Mouse (Mus musculus) heart, adult 11 months (tissue): Measurements from ENCODE around the gene Gm36028.

Source experiments
- DNase-seq: peaks from one replicate; pipeline ENCODE4 v3.0.0; 2022

The Gm36028 gene

DNA sequence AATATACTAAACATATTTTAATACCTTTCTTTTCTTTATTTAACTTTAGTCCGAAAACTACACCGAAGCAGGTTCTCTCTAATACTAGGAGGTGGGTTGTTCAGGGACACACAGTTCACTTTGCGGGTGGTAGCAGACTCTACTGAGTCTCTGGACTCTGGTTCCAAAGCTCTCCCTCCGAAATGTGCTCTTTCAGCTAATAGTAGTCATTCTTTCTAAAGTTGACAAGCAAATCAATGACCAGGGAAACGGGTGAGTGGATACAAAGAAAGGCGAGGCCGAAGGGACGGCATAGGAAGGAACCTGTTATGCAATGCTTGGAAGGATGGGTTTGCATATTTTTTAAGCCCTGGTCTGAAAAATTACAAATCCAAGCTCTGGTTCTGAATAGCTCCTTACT, 3.5 kb downstream of the Gm36028 start:
- DNase-seq, result peak; percentile 59

DNA sequence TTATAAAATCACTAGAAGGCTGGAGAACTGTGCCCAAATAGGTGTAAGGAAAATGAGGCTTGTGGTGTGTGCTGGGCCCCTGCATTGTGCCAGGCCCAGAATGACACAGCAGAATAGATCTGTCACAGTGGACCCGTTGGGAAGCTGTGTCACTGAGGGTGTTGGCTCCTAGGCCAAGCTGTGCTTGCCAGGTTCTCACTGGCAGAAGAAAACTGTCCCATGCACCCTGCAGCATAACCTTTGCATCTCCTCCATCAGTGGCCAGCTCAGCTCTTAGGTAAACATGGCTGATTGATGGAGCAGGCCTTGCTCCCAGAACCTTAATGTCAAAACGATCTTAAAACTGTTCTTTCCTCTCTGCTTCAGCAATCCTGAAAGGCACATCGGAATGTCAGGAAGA, 4.6 kb downstream of the Gm36028 start:
- DNase-seq, result peak; percentile 92

DNA sequence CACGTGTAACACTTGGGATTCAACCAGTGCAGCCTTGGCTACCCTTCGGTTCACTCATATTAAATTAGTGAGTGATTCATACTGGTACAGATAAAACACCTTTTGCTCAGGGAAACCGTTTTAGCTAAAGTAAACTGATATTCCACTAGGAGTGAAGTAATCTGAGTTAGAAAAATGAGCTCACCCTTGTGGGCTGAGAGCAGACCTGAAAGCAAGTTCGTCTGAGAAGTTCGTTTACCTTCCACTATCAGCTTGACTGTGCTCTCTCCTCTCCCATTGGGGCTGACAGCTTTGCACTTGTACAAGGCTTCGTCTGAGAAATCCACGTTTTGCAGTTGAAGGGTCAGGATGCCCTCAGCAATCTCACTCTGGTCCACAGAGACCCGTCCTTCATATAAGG, 5.4 kb downstream of the Gm36028 start:
- DNase-seq, result no peak

DNA sequence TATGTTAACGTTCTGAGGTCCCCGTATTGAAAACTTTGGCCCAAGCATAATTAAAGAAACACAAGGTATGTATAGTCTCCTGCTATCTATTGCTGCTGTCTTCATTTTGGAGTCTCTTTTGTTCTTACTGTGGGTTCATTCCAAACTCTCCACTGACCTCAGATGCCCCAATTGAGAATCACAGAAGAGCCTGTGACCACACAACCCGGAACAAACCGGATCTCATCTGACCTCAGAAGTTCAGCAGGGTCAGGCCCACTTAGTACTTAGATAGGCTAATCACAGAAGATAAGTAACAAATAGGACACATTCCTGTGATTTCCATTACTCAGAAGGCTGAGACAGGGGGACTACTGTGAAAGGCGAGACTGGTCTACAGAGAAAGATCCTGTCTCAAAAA, 6.4 kb downstream of the Gm36028 start:
- DNase-seq, result peak; percentile 66

DNA sequence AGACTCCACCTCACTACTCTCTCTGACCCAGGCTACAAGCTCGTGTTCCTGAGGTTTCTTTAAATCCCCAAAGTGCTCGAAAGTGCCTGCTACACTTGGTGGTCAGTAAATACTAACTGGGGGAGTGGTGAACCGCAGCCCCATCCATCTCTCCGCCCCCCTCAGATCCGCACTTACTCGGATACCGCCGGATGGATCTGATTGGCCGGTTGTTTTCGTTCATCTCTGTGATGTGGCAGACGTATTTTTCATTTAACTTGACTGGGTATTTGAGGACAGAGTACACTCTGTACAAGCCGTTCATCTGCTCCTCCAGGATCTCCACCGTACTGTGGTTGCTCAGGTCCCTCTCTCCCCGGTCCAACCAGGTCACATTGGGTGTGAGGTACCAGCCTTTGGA, 6.9 kb downstream of the Gm36028 start:
- peak; percentile 90 for DNase-seq

DNA sequence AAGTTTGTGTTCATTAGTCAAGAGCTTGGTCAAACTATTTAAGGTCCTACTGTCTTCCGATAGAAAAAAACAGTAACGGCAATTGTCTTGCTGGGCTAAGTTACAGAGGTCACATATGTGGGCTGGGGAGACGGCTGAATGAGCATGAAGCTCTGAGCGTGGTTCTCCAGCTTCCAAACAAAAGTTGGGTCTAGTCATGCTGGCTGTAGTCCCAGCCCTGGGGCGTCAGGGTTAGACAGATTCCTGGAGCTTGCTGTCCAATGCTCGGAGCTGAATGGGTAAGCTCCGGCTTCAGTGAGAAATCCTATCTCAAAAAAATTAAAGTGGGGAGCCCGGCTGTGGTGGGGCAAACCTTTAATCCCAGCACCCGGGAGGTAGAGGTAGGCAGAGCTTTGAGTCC, 7.7 kb downstream of the Gm36028 start:
- peak; percentile 89 for DNase-seq

DNA sequence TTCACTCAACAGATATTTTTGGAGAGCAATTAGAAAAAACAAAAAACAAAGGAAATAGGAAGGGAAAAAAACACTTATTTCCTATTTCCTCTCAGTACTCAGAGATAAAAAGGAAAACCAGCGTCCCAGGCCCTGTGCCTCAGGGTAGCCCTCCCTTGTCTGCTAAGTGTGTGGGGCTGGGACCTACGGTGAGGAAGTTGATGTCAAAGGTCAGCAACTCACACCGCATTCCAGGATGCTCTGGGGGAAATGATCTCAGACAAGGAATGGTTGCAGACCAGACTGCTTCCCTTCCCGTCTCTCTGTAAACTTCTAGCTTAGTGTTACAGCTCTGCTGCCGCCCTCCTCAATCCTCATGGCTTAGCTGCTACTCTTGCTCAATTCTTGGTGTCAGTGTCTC, 9.6 kb downstream of the Gm36028 start:
- DNase-seq, result peak; percentile 99

DNA sequence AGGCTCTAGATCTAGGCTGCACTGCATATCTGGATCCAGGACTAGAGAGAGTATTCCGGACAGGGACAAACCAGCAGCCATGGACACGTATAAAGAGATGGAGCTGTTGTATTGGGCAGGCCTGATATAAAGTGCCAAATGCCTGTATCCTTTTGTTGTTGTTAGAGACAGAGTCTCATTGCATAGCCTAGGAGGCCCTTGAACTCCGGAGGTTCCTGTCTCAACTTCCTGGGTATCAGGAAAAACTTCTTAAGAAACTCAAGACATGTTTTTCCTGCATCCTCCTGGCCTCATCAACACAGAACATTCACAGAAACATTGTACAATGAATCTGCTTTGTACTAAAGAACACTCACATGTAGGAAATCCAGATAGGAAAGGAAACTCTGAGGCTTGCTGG, 13.9 kb downstream of the Gm36028 start:
- peak; percentile 82 for DNase-seq

DNA sequence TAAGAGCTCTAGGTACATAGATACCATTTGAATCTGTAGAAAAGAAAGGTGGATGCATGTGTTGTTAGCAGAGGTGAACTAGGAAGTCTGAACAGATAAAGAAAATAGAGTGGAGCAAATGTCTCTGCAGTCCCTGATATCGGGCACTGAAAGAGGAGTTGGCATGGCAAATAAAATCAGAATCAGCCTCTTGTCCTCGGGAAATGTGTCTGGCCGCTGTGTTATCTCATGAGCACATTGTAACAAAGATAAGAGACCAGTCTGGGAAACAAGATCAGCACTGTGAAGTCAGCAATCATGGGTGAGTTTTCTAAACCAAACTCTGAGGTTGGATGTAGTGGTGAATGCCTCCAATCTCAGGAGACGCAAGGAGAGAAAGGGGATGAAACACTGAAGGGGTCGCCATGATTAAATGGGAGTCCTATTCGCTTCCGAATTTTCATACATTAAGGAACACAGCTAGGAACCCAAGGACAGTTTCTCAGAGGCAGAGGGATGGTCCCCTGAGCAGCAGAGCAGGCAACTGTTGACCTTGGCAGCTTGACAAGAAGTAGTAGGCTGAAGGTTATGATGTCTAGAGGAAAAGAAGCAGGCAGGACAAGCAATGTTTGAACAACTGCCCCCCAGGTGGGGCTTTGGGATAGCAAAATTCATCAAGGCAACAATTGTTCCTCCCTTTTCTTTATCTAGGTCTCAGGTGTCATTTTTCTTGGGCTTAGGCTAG, 15.6 kb downstream of the Gm36028 start:
- DNase-seq, result peak; percentile 91

DNA sequence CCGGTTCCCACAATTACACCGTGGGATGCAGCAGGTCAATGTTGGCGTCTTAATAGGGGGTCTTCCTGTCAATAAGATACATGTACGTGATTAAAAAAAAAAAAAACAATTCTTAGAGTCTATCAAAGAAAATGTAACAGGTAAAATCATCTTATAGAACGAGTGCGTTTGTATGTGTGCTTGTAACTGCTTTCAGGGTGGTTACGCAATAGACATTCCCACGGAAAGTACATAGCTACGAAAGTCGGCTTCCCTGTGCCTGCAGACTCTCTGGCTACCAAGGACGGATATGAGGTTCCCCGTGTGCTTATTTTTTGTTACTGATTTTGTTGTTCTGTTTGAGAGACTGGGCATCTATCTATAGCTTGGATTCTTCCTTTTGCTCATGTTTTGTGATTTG, 17.2 kb downstream of the Gm36028 start:
- DNase-seq, result no peak

DNA sequence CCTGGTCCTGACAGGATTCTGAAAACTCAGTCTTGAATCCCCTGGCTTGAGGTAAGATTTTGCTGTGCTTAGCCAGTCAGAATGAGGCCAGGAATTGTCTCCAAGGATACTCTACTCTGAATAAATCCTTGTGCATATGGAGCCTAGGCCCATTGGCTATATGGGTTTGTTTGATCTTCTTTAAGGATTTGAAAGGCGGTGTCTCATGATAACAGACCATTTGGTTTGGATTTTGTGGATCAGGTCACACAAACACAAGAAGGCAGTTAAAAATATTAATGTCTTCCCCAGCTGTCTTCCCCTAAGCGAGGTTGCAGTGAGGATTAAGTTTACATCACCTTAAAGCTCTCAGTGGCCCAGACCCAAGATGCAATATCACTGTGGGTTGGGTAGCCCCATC, 18.5 kb downstream of the Gm36028 start:
- DNase-seq, result peak; percentile 72

DNA sequence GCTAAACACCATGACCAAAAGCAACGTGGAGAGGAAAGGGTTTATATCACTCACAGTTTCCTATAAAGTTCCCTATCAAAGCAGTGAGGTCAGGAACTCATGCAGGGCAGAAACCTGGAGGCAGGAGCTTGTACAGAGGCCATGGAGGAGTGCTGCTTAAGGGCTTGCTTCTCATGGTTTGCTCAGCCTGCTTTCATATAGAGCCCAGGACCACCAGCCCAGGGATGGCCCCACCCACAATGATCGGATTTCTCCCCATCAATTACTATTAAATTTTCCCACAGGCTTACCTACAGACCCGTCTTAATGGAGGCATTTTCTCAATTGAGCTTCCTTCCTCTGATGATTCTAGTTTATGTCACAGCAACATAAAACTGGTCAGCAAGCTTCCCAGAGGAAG, 23.4 kb downstream of the Gm36028 start:
- DNase-seq, result peak; percentile 74

DNA sequence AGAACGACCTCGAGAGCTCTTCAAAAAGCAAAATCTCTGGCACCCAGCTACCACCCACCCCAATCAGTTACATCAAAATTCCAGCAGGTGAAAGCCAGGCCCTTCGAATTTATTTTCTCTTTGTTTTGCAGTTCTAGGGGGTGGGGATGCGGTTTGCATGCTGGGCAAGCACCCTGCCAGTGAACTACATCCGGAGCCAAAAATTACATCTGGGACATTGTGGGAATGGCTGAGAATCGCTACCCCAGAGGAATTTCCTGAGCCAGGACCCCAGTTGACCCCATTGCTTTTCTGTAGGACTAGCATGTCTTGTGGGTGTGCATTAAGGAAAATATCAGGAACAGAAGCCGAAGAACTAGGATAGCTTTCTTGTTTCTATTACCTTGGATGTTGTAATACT, 29.9 kb downstream of the Gm36028 start:
- peak; percentile 95 for DNase-seq

DNA sequence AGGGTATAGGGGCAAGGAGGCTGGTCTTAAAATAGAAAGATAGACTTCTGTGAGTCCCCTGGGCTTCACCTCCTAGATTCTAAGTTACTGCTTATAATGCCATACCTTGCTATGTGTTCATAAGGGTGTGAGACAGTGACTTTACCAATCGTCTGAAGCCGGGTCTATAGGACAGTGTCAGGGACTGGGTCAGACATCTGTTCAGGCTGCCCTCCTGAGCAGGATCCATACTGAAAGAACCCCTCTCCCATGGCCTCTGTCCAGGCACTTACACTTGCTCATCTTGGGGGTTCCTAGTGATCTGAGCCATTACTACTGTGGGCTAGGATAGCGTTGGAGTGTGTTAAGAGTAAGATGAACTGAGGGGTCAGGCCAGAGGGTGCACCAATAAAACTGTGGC, 34.7 kb downstream of the Gm36028 start:
- DNase-seq, result peak; percentile 76

DNA sequence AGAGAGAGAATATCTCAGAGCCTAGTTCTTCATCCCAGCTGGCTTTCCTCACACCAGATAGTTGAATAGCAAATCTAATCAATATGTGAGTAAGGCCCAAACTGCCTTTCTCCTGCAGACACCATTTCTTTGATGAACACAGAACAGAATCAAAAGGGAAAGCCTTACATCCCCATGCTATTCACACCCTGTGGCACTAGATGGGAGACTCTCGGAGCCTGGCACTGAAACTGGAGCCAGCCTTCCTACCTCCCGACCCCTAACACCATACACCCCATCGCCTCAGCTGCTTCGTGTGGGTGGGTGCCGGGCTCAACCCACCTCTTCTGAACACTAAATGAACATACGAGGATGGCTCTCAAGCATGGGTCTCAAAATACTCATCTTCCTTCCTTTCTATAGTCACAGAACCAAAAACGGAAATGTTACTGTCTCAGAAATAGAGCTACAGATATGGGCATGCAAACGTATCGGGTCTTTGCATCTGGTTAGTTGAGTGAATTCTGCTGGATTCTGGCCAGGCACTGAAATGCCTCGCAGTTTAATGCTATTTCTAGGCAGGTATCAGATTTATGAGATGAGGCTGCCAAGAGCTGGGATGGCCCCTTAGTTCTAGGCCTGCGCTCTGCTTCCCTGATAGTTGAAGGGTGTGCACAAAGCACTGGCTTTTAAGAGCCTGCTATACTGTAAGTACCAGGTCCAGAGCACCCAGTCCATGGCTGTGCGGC, 36.0 kb downstream of the Gm36028 start:
- DNase-seq, result peak; percentile 71

DNA sequence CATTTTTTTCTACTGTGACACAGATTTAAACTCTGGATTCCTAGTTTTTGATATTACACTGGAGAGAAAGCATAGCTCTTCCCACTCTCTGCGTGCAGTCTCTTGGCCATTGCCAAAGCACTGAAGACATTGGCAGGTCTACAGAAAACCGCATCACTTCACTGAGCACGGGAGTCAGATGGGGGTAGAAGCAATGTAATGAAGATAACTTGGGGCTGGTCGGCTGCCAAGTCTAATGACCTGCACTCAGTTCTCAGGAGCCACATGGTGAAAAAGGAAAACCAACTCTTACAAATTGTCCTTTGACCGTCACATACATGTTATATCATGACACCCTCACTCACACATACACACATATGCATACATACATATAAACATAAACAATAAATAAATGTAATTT, 37.0 kb downstream of the Gm36028 start:
- DNase-seq, result peak; percentile 56

DNA sequence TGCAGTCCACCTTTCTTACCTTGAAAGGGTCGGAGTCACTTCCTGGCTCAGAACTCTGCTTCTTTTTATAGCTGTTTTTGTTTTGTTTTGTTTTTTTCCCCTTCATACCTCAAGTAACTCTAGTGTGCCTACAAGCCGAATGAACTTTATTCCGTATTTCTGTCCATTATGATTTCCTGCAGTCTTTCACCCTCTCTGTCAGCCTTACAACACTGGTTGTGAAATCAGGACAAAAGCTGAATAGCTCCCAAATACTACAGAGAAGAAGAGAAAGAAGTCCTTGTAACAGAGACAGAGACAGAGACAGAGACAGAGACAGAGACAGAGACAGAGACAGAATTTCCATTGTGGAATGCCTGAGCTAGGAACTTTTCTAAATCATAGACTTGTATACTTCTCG, 43.0 kb downstream of the Gm36028 start:
- no peak for DNase-seq

DNA sequence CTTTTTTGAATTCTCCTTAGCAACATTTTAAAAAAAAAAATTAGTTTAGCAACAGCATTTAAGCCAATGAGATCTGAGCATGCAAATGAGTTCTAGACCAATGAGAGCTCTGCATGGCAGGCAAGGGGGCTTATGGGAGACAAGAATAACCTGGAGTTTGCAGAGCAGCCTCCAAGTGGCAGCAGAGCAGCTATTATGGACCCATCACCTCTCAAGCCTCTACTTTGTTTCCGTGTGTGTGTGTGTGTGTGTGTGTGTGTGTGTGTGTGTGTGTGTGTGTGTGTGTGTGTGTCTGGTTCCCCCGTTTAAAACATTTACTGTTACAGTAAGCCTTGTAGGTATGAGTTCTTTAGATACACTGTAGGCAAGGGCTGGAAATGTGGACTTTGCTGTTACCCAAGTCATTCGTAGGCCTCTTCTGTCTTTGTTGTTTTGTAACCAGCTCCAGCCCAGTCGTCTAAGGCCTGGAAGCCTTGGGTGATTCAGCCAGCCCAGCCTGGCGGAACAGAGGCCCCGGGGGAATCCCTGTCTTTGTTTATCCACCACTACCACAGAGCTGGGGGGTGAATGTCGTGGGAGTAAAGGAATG, 46.5 kb downstream of the Gm36028 start:
- peak; percentile 99 for DNase-seq

DNA sequence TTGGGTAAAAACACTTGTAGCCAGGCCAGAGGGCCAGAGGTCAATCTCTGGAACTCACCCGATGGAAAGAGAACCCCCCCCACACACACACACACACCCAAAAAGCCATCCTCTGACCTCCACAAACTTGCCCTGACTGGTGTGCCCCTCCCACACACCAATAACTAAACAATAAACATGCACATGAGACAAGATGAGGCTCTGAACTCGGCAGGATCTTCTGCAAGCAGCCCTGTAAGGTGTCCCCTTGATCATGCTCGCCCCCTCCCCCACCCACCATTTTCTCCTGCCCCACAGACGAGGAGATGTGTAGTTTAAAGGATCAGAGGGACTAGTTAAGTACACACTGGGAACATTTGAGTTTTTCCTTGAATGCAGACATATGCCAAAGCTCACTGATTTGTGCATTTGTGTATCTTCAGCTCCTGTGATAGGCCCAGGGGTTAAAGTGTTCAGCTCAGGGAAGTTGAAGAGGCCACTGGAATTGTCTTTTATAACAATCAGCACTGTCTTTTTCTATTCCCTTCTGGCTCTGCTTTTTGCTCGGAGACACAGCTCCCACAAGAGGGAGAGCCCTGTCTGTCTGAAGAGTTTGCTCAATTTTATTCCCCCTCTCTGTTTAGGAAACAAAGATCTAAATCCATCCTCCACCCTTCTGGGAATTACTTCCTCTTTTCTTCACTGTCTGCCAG, 47.1 kb downstream of the Gm36028 start:
- peak; percentile 92 for DNase-seq

DNA sequence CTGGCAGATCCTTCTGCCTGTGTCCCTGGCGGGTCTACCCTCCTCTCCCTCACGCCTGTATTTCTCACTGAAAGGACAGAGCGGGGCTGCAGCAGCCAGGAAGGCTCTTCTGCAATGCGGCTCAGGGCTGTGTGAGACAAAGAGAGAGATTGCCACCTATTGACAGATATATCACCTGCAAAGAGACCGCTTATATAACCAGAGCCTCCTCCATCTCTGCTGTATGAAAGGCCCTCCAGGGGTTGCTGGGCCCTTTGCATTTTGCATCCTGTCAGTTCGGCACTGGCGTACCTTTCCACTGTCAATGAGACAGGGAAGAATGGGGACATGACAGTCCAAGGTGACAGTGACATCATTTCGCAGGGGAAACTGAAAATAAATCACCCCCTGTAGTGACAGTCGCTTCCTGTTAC, 48.5 kb downstream of the Gm36028 start:
- DNase-seq, result peak; percentile 94

DNA sequence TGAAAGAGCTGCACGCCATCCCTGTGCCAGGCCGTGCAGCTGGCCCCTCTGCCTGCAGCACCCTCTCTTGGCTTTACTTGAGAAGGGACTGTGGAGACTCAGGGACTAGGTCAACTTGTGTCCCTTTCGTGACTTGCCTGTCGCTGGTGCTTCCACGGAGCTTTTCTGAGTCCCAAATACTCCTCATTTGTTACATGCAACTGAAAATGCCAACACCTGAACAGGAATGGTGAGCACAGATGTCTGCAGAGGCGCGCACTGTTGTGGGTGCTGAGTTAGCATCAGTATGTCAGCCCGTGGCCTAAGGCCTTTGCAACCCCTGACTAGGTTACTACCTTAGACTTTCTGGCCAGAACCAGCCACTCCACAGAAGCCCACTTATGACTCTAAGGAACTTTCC, 49.1 kb downstream of the Gm36028 start:
- peak; percentile 73 for DNase-seq

DNA sequence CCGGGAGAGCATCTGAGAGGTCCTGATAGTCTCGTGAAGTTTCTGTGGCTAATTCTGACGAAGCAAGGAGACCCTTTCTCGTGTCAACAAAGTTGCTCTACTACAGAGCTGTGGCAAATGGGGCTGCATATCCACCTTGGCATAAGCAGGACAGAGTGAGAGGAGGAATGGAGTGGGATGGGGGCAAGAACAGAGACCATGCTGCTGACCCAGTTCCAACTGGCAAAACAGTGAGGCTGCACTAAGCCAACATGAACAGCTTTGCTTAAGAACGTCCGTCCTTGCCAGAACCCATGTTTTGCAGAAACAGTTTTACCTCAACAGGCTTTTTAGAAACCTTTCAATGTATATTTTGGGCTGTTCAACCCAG, 51.3 kb downstream of the Gm36028 start:
- DNase-seq, result peak; percentile 93

DNA sequence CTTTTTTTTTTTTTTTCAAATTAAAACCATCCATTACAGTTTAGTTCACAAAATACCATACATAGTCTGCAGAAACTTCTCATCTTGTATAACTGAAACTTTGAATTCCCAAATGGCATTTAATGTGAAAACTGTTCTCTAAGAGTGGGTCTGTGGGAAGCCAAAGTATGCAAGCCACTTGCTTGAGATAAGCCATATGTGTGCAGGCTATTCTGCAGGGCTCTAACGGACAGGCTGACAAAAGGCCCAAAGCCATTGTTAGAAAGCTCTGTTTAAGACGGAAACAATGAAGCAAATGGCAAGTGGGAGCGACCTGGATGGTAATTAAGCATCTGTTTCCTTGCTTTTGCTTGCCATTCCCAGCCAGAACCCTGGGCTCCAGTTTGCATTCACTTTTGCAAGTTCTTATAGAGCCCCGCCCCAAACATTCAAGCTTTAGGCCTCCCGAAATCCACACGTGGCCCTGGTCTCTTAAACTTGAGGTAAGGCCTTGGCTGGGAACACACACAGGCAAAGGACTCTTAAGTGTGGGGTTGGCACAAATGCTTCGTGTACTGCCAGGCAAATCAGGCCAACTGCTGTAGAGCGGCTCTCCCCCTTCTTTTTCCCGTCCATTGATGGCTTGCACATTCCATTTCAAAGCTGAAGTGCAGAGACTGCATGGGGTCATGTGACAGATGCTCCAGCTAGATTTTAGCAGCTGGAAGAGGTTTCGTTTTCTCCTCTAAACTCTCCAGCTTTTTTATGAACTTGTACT, 51.9 kb downstream of the Gm36028 start:
- DNase-seq, result peak; percentile 95
